Mouse (Mus musculus): ENCODE results near the gene Slc25a26. TPM values are rescaled to one million over a fixed set of nuclear protein-coding genes. Genes with fewer than 3 reads are reported as not detected.

Gene Slc25a26
- polyA plus RNA-seq, 1 experiment, result 10.6 TPM

GRCm38 (mm10) chr6:94599016-94599415 lies 98.9 kb downstream of the Slc25a26 start:
- DNase-seq (ENCODE audit: low spot score), result no peak

- DNase-seq (ENCODE audit: low spot score), result no peak
These were observed 101.0 kb downstream of the Slc25a26 start for GRCm38 (mm10) chr6:94601101-94601500.

- DNase-seq (ENCODE audit: low spot score), result no peak
These were observed 101.7 kb downstream of the Slc25a26 start for GRCm38 (mm10) chr6:94601811-94602210.

- no peak for DNase-seq (ENCODE audit: low spot score)
These were observed 103.9 kb downstream of the Slc25a26 start for GRCm38 (mm10) chr6:94604072-94604471.

- no peak for DNase-seq (ENCODE audit: low spot score)
These were observed 104.4 kb downstream of the Slc25a26 start for GRCm38 (mm10) chr6:94604546-94604945.

GRCm38 (mm10) chr6:94613235-94613895 lies 113.2 kb downstream of the Slc25a26 start:
- no peak for DNase-seq (ENCODE audit: low spot score)

GRCm38 (mm10) chr6:94614346-94614745 lies 114.2 kb downstream of the Slc25a26 start:
- DNase-seq (ENCODE audit: low spot score), result no peak

GRCm38 (mm10) chr6:94615936-94616335 lies 115.8 kb downstream of the Slc25a26 start:
- no peak for DNase-seq (ENCODE audit: low spot score)

GRCm38 (mm10) chr6:94618671-94619070 lies 118.5 kb downstream of the Slc25a26 start:
- no peak for DNase-seq (ENCODE audit: low spot score)

- no peak for DNase-seq (ENCODE audit: low spot score)
These were observed 120.2 kb downstream of the Slc25a26 start for GRCm38 (mm10) chr6:94620287-94620686.

GRCm38 (mm10) chr6:94620801-94621301 lies 120.7 kb downstream of the Slc25a26 start:
- no peak for DNase-seq (ENCODE audit: low spot score)

- DNase-seq (ENCODE audit: low spot score), result no peak
These were observed 122.9 kb downstream of the Slc25a26 start for GRCm38 (mm10) chr6:94622983-94623382.

GRCm38 (mm10) chr6:94624543-94624942 lies 124.4 kb downstream of the Slc25a26 start:
- DNase-seq (ENCODE audit: low spot score), result no peak

- DNase-seq (ENCODE audit: low spot score), result no peak
These were observed 125.8 kb downstream of the Slc25a26 start for GRCm38 (mm10) chr6:94625896-94626295.

GRCm38 (mm10) chr6:94626807-94627206 lies 126.7 kb downstream of the Slc25a26 start:
- no peak for DNase-seq (ENCODE audit: low spot score)

- DNase-seq (ENCODE audit: low spot score), result no peak
These were observed 127.8 kb downstream of the Slc25a26 start for GRCm38 (mm10) chr6:94627714-94628595.

- DNase-seq (ENCODE audit: low spot score), result no peak
These were observed 128.7 kb downstream of the Slc25a26 start for GRCm38 (mm10) chr6:94628787-94629186.

GRCm38 (mm10) chr6:94631051-94631778 lies 131.1 kb downstream of the Slc25a26 start:
- no peak for DNase-seq (ENCODE audit: low spot score)

- no peak for DNase-seq (ENCODE audit: low spot score)
These were observed 131.6 kb downstream of the Slc25a26 start for GRCm38 (mm10) chr6:94631779-94632082.

GRCm38 (mm10) chr6:94634274-94634673 lies 134.1 kb downstream of the Slc25a26 start:
- no peak for DNase-seq (ENCODE audit: low spot score)

GRCm38 (mm10) chr6:94634710-94635109 lies 134.6 kb downstream of the Slc25a26 start:
- DNase-seq (ENCODE audit: low spot score), result no peak

- no peak for DNase-seq (ENCODE audit: low spot score)
These were observed 135.2 kb downstream of the Slc25a26 start for GRCm38 (mm10) chr6:94635343-94635742.
